Mouse (Mus musculus): ENCODE data around the gene Avpr2.

Avpr2 gene

DNA sequence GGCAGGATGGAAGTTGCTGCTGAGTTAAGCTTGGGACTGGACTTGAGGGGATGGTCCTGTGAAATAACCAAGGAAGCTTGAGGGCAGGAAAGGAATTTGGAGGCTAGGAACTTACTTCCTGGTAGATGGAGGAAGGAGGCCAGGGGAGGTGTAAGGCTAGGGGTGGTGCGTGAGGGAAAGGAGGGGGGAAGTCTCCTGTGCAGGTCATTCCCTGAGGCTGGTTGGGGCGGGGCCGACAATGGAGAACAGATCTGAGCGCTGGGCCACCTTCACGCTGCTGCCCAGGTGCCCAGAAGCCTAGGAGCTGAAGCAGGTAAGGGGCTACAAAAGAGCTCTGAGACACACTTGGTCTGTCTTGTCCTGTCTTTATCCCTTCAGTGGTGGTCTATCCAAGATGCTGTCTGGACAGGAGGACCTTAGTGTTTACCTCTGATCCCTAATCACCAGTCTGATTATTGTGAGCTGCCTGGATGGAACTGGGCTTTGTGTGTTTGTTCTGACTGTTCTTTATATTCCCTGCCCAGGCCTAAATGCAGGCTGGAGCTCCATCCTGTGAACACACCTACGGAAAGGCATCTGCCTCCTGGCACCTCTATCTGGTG is at the start of gene Avpr2:
TSS of gene Avpr2 (plus strand) at position 552 of the 602 bp plus-strand sequence.
- no peak for DNase-seq (ENCODE audit: low spot score)

DNA sequence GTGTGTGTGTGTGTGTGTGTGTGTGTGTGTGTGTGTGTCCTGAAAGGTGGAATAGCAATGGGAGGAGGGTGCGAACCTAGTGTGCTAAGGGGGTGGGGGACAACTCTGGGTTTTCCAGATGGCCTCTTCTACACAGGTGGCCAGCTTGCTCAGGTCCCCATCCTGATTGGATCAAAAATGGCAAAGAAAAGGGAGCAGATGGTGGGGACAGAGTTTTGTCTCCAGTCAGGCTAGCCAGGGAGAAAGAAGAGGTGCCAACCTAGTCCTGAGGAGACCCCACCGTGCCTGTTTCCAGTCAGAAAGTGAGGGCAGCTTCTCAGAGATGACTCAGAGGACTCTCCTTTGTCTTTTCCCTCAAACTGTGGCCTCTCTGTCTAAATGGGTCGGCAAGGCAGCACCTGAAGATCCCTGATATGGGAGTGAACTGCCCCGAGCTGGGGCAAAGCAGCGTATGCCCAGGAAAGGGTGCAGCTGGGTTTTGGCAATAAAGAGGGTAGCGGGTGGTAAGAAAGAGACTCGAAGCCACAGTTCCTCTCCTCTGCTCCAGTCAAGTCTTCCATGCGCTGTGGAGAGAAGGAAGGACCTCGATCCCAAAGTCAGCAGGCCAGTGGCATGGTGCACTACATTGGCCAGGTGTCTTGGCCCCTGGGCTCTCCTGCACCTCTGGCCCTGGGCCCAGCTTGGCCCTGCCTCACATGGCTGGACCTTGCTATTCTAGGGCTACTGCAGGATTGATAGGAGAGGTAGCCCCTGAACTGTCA is 37.4 kb upstream of the Avpr2 start:
- no peak for DNase-seq (ENCODE audit: low spot score)

DNA sequence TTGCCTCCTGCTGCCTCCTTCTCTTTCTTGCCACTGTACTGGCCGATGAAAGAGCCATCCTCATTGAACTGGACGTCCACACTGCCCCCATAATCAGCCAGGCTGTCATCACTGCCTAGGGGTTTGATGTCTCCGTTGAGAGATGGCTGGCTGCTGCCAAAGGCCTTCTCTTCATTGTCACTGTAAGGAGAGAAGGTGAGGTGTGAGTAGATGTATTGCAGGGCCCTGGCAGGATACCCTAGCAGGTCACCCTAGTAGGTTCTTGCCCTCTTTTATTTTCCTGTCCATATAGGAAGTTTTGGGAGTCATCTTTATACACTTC is 36.9 kb upstream of the Avpr2 start:
- DNase-seq (ENCODE audit: low spot score), result no peak

DNA sequence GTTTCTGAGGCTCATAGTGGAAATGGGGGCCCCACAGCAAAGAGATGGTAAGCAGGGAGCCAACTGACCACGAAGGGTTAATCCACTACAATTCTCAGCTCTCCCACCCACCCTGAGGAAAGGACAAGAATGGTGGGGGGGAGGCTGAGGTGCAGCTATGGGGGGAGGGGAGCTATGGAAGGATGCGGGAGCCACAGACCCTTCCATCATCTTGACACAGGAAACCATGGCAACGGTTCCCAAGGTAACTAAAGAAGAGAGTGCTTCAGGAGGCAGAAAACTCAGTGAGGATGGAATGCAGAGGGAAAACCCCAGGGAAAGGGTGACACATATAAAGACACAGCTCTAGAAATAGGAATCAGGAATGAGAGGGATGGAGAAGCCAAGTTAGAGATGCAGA is 27.2 kb upstream of the Avpr2 start:
- DNase-seq (ENCODE audit: low spot score), result no peak

DNA sequence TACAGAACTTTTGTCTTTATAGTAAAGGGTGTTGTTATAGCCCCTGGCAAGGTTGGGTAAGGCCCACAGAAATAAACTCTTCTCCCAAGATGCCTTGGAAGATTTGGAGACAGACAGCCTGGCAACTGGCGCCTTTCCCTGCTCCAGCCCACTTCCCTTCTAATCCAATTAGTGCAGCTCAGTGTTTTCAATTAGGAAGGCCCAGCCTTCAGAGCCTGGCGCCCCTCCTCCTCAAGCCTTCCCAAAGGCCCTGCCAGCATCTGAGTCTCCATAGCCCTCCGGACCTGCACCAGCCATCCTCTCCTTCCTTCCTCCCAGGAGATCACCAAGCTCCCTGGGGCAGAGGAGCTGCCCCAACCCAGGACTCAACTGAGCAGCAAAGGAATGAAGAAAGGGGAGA is 24.6 kb upstream of the Avpr2 start:
- no peak for DNase-seq (ENCODE audit: low spot score)

DNA sequence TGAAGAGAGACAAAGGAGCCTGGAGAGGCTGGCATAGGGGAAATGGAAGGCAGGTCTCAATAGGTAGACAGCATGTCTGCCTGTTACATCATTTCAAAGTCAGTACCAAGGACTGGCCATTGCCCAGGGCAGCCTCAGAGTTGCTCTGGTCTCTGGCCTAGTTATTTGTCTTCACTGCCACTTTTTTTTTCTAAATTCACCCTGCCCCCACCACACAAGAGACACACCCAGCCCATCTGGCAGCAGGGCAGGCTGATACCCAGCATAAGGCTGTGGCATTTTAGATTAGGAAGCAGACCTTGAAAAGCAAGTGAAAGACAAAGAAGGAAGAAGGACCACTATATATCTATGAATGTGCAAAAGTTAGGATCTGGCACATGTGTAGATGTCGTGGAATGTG is 24.1 kb upstream of the Avpr2 start:
- DNase-seq (ENCODE audit: low spot score), result no peak

DNA sequence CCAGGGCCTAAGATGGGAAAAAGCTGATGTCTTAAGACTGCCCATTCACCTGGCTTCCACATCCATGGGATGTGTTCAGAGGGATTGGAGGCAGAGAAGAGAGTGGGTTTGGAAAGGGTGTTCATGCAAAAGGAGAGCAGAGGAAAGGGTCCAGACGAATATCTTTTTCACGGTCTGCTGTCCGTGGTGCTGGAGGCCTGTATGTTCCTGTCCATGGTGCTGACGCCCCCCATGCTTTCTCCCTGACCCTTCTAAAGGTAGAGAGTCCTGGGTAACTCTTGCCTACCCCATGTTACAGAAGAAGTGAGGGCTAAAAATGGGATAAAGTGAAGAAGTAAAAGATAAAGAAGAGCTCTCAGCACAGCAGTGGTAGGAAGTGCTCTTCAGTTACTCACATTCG is 22.6 kb upstream of the Avpr2 start:
- DNase-seq (ENCODE audit: low spot score), result no peak

DNA sequence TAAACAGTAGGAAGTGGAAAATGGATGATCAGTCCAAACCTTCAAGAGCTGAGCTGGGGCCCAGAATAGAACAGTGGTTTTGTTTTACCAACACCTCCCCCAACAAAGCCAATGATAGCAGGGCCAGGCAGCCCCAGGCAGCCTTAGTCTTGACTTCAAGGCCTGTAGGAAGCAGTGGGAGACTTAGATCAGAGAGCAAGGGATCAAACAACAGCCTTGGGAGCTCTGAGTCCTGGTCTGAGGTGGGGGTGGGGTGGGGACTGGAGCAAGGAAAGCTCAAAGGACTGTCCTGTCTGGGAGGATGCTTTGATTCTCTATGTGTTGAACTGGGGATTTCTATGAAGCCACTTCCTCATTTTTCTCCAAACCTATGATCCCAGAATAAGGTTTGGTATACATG is 20.4 kb upstream of the Avpr2 start:
- no peak for DNase-seq (ENCODE audit: low spot score)

DNA sequence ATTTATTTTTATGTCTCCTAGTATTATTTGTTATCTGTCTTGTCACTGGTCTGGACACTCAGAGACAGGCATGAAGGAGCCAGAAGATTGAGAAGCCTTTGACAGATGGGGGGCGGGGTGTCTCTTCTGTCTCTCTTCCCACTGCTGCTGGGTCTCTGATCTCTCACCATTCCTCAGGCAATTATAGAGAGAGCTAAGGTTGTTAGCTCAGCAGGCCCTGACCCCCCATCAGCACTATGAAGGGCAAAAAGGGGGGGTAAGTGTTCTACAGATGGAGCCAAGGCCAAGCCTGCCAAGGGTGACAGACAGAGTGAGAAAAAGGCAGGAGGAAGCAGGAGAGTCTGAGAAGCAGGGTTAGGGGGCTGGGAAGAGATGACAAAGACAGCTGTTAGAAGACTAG is 19.9 kb upstream of the Avpr2 start:
- no peak for DNase-seq (ENCODE audit: low spot score)

DNA sequence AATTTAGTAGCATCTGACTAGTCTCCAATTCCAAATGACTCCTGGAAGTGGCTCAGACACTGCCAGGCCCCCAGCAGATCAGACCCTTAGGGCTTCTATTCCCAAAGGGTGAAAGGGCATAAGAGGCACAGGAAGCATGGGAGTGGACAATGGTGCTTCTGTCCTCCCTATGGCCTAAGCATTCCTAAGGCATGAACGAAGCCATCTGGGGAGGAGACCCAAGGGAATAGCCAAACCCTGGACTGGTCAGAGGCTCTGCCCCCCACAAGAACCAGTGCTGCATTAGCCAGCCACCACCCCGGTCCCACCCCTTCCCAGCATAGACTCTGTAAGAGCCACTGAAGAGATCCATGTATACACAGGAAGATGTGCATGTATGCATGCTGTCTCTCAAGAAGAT is 16.0 kb upstream of the Avpr2 start:
- no peak for DNase-seq (ENCODE audit: low spot score)

DNA sequence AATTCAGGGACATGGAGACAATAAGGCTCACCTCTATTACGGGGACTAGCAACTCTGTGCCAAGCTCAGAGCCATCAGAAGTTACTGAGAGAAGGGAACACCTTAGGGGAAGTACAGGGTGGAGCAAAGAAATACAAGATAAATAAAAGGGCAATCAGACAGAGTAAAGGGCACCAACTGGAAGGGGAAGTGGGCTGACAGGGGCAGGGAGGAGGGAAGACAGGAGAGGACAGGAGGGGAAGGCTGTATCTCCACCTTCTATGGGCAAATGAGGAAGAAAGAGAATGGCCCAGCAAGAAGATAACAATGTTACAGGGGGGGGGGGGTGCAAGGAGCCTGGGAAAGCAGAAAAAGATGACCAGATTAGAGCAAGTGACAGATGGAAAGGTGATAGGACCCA is 14.9 kb upstream of the Avpr2 start:
- DNase-seq (ENCODE audit: low spot score), result no peak

DNA sequence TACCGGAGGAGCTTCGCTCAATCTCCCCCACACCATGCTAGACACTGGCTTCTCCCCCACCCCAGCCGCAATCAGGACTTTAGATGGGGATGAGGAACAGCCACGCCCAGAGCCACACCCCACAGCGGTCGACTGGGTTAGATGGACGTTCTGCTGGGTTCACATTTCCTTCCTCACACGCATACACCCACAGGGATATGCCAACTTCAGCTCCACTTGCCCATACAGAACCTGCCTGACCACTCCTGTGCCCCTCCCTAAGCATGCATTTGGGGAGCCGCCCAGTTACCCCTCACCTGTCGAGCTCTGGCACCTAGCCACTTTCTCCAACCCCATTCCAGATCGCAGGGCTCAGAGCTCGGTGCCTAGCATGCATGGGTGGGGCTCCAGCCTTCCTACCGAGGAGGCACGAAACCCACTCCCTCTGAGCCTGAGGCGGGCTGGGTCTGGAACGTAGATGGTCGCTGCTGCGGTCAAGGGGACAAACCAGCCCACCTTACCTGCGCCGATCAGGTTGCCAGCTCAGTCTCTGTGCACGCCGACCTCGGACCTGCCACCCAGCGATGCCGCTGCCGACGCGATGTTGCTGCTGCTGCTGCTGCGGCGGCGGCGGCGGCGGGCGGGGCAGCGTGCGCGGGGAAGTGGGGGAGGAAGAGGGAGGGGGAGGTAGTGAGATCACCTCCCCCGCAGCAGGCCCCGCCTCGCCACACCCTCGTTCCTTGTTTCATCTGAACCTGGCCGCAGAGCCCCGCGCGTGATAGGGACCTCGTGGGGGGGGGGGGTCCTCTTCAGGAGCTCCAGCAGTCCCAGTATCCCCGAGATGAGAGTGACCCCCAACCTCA is 11.5 kb upstream of the Avpr2 start:
- no peak for DNase-seq (ENCODE audit: low spot score)

DNA sequence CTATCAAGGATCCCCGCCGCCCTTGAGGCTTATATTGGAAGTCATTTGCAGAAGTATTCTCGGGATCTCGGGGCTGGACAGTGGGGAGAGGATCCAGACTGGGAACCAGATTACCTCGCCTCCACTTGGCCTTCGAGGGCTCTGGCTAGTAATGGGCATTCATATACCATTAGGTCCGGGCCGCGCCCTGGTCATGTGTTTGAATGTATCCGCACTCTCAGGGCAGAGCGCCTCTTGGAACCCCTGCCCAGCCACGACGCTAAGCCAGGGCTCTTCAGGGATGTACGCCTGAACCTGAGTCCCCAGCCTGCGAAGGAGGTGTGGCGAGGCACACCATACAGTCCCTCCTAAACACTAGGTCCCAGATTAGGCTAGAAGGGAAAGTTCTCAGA is 10.9 kb upstream of the Avpr2 start:
- no peak for DNase-seq (ENCODE audit: low spot score)

DNA sequence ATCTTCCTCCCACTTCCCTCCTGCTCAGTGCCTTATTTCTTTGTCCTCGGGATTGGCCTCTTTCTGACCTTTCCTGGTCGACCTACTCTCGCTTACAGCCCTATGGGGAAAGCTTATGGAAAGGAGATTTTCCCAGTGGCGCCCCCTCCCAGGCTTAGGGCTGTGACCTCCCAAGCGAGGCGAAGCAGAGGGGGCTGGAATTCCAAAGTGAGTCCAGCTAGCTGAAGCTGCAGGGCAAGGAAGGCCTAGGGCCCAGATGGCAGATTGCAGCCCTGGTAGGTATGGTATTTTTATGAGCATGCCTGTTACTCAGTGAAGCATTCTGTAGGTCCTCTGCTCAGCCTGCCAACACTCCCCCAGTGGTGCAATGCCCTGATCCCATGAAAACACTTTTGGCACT is 10.4 kb upstream of the Avpr2 start:
- no peak for DNase-seq (ENCODE audit: low spot score)

DNA sequence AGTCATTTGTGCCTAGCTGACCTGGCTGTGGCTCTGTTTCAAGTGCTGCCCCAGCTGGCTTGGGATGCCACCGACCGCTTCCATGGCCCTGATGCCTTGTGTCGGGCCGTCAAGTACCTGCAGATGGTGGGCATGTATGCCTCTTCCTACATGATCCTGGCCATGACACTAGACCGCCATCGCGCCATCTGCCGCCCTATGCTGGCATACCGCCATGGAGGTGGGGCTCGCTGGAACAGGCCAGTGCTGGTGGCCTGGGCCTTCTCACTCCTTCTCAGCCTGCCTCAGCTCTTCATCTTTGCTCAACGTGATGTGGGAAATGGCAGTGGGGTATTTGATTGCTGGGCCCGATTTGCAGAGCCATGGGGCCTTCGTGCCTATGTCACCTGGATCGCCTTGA is 931 bp downstream of the Avpr2 start:
- DNase-seq (ENCODE audit: low spot score), result no peak

DNA sequence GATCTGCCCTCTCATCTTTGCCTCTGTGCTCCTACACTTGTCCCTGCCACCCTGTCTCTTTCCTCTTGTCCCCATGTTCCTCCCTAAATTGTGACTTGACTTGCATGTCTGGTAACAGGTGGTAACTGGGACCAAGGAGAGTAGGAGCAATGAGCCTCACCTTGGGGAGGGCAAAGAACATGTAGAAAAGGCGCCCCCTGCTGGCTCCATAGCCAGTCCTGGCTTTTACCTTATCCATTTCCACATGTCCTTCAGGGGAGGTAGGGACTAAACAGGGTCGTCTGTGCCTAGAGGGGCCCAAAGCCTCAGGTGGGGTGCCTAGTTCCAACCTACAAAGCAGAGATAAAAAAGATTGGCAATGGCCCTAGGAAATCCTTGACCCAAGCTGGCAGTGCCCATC is 3.8 kb downstream of the Avpr2 start, which contains the start of gene L1cam:
TSS of gene L1cam (minus strand) at position 387 of the 400 bp plus-strand sequence.
- no peak for DNase-seq (ENCODE audit: low spot score)

DNA sequence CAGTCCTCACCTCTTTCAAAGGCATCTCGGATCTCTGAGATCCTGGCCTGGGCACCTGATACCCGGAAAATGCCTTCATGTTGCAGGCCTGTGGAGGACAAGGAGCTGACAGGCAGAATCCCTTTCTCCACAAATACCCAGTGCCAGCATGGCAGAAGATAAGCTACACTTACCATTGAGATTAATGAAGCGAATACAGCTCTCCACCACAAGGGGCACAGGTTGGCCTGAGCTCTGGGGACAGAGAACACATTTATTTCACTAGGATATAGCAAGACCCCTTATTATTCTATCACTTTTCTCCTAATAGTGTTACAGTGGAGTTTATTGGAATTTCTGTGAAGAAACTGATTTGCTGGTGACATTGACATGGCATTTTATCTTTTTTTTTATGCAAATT is 6.1 kb downstream of the Avpr2 start:
- DNase-seq (ENCODE audit: low spot score), result no peak

DNA sequence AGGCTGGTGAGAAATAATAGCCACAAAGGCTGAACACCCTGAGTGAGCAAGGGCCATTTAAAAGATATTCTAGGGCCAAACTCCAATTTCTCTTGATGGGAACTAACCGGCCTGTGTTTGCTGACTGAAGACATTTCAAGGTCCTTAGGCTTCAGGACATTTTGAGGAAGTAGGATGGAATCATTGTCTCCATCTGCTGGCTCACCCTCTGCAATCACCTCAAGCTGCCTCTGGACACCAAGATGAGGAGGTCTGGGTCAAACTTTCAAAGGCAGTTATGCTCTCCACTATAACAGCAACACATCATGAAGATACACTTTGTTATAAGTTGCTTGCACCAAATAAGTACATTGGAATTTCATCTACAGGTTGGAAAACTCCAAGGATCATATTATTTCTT is 18.1 kb downstream of the Avpr2 start:
- no peak for DNase-seq (ENCODE audit: low spot score)

DNA sequence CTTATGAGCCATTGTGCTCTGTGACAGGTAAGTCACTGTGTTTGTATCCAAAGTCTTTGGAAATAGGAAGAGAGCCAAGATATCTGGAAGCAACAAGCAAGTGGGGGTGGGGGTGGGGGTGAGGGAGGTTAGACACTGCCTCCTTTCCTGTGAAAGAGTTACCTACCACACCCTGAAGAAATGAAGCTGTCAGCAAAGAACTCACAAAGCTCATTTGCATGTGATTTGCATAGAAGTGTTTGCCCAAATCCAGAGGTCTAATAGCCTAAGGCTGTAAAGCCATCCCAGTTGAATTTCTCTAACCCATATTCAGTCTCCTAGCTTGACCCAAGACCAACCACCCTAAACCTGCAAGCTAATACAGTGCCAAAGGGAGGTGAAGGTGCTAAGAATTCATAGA is 18.5 kb downstream of the Avpr2 start:
- no peak for DNase-seq (ENCODE audit: low spot score)

DNA sequence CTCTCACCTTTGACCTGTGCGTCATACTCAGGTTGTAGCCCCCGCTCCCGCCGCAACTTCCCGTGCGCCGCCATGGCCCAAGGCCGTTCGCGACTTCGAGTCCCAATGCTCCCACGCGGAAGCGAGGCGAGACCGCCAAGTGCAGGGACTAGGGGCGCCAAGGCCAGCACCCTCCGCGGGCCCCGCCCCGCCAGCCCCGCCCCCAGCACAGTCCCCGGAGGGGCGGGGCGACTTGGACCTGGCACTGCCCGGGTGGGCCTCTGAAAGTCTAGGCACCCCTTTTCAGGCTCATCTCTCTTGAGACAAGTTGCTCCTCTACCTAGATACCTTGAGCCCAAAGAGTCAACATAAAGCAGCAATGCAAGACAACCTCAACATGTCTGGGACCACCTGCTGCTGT is 19.3 kb downstream of the Avpr2 start:
- DNase-seq (ENCODE audit: low spot score), result no peak

DNA sequence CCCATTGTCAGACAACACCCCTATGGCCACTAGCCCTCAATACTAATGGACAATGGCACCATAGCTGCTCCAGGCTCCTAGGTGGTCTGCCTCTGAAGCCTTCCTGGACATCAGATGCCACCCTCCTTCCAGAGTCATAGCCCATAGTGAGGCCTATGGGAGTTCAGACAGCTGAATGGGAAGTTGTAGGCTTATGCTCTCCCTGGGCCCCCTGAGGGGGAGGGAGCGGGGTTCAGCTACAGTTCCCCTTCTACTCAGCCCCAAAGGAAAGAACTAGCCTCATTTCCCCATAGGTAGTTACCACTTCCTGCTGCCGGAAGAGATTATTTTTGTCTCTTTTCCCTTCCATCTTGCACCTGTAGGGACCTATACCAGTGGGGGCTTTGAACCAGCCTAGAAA is 19.7 kb downstream of the Avpr2 start:
- DNase-seq (ENCODE audit: low spot score), result no peak

DNA sequence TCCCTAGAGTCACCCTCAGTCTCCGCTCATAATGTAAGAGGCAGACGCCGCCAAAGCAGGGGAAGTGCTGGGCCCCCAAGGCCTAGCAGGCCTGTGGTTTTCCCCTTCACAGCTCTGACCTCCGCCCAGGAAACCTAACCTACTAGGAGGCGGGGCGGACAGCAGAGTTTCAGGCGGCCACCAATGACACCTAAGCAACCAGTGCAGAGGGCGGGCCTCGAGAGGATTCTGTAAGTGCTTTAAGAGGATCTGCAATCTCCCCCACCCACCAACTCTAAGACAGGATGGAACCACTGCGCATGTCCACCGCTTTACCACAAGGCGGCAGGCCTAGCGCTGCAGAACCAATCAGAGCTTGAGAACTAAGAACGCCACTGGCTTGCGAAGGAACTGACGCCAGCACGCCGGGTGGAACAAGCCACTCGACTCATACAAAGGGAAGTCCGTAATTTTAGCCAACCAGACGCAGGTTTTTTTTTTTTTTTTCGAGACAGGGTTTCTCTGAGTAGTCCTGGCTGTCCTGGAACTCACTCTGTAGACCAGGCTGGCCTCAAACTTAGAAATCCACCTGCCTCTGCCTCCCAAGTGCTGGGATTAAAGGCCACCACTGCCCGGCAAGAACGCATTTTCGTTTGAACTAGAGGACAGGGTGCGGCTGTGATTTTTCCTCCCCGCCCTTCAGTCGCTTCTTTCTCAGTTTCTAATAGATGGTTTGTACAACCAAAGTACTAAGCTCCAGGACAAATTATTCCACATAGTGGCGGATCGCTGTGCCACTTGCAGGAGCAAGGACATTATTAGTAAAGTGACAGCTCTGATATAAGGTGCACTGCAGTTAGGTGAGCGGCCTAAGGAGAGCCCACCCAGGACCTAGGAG is 23.2 kb downstream of the Avpr2 start:
- DNase-seq (ENCODE audit: low spot score), result peak; percentile 45
